Mouse (Mus musculus): ENCODE measurements around the gene Gpatch4. TPM values are rescaled to one million over a fixed set of nuclear protein-coding genes. Genes with fewer than 3 reads are reported as not detected.

Gpatch4 gene
- 8.0 and 9.3 TPM in 2 replicates for polyA plus RNA-seq (2012; rRNA removed)

DNA sequence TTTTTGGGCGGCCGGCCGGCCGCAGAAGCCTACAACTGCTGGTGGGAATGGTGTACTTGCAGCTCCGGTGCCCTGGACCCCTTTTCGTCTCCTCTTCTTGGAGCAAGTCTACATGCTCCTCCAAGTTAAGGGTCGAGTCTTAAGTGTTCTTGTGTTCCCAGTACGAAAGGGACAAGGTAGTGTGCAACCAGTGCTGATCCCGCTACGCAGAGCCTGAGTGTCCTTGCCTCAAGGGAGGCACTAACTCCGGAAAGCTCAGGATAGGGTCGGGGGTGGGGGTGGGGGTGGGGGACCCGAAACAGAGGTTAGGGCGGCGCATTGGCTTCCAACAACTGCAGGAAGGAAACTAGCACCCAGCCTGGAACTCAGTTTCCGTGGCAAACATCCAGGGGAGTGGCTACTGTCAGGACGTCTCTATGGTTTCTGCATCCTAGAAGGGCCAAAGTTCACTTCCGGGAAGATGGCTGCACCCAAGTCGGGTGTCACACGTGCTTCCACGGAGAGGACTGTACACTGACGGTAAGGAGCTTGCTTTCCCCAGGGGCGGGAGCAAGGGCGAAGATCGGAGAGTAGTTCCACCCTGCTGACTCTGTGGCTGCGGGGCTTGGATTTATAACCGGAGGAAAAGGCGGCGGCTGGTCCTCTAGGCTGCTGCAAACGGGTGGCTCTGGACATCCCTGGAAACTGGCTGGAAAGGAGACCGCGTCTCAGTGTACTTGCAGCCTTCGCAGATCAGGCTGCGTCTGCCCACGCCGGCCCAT lies at the start of gene Gpatch4:
TSS of gene Gpatch4 (plus strand) at position 448 of the 761 bp plus-strand sequence.
- DNase-seq (ENCODE audit: low read depth, low spot score): peak; percentile 95
- WGBS: 9% methylated on average over 36 of the region's 36 CpGs

DNA sequence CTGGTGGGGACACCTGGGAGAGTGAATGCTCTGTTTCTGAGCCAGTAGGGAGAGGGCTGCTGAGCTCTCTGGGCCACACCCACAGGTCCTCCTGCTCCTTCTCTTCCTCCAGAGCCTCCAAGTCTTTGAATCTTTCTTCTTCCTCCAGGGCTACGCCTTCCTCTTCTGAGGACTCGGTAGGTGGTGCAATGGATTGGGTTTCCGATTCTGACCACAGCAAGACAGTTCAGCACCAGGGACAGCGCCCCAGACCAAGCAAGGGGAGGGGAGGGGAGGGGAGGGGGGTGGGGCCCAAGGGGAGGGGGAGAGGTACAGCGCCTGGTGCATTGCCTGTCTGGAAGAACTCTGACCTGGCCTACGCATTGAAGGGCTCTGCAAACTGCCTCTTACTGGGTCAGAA lies 49.5 kb upstream of the Gpatch4 start:
- DNase-seq (ENCODE audit: low read depth, low spot score): no peak
- 11% methylated on average over 5 of the region's 6 CpGs for whole genome bisulfite sequencing

DNA sequence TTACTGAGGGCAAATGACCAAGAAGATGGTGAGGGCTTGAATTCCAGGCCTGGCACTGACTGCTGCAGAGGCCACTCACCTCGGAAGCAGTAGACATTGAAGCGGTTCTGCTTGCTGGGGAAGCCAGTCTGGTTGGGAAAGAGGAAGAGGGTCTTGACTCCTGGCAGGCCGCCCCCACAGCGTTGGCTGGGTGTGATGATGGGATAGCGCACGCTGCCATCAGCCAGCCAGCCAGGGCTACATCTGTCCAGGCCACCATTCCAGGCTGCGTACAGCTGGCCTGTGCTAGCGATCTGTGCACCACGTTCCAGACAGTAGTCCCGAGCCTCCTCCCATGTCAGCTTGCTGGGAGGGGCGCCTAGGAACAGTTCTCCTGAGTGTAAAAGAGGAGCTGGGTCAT lies 47.6 kb upstream of the Gpatch4 start:
- DNase-seq (ENCODE audit: low read depth, low spot score): no peak
- WGBS: 34% methylated on average over 11 of the region's 11 CpGs

DNA sequence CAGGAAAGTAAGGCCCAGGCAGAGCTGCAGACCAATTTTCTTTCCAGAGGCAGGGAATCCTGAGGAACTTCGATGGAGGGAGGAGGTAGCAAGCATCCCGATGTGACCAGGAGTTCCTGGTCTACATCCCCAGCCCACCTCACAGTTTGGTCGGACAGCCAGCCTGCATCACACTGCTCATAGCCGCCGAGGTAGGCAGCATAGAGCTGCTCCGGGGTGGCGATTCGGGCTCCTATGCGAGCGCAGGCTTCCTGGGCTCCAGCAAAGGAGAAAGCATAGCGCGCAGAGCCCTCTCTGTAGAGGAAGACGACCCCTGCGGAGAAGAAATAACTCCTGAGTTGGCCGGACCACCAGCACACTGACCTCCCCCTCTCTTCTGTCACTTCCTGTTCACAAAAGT lies 46.5 kb upstream of the Gpatch4 start:
- no peak for DNase-seq (ENCODE audit: low read depth, low spot score)
- 8% methylated on average over 15 of the region's 15 CpGs for WGBS

DNA sequence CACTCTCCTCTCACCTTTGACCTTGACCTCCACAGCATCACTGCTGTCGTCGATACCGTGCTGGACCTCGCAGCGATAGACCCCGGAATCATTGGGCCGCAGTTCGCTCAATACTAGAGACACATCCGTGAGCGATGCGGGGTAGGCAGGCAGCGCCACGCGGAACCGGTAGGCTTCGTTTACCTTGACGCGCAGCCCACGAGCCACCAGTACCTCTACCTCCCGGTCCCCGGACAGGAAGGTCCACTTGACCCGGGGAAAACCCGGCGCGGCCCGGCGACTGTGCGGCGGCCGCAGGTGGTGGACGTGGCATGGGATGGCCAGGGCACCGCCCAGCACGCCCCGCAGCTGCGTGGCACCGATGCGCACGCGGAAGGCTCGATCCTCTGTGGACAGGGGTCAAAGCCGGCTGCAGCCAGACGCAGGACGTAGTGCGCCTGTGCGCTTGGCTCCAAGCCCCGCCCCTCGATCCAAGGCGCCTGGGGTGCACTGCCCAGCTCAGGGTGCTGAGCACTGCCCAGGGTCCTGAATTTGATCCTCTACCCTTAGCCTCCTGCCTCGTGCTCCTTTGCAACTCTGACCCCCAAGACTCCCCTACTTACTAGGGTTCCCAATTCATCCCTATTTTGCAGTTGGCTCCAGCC lies 45.8 kb upstream of the Gpatch4 start:
- no peak for DNase-seq (ENCODE audit: low read depth, low spot score)
- WGBS: 2% methylated on average over 49 of the region's 49 CpGs

DNA sequence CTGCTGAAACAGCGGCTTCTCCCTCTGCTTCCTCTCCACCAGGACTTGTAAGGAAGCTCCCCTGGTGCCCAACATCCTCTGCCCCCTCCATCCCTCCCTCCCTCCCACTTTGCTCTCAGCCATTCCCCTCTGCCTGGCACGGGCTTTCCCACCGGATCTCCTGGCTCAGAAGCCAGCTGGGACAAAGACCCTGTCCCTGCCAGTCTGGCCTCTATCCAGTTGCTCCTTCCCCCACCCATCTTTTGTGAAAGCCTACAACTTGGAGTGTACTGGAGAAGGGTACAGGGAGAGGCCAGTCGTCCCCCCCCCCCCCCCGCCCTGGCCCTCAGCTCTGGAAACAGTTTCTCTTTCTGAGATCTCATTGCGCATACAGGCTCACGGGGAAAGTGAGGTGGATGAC lies 44.2 kb upstream of the Gpatch4 start:
- DNase-seq (ENCODE audit: low read depth, low spot score): no peak
- 11% methylated on average over 7 of the region's 7 CpGs for WGBS

DNA sequence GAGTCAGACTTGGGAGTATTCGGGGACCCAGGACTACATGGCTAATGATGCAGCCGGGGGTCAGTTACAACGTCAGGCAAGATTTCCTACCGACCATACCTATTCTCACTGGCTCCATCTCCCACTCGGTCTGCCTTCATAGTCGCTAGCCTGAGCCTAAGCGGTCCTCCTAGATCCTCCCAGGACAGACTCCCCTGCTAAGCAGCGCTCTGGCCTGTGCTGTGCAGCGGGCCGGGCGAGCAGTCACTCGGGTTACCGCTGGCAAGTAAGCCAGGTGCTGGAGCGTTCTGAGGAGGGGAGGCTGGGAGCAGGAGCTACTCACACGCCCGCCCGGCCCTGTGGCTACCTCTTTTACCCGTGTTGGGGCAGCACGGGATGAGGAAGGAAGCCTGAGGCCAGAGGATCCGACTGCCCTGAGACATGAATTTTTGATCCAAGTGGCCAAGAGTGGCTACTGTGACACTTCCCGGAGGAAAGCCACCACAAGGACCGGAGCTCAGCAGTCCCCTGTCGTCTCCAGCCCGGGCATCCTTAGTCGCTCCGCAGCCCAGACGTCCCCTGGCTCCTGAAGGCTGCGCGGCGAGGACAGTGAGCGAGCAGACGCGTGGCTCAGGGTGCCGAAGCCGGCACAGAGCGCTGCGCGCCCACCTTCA lies 43.5 kb upstream of the Gpatch4 start:
- no peak for DNase-seq (ENCODE audit: low read depth, low spot score)
- 4% methylated on average over 38 of the region's 38 CpGs for WGBS

DNA sequence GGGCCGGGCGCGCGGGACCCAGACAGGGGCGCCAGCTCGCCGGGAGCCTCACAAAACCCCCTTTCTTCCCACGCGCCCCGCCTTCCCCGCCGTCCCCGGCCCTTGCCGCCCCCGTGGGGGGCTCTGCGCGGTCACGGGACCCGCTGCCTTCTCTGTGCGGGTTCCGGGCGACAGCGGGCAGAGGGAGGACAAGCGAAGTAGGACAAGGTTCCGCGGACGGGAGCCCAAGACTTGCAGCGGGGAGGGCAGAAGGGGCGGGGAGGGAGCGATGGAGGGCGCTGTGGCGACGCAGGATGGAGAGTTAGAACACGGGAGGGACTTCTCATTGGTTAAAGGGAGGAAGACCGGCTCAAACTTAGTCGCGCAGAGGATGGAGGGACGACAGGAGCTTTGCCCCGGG lies 42.7 kb upstream of the Gpatch4 start, which contains the start of gene Bcan:
TSS of gene Bcan (minus strand) at position 50 of the 400 bp plus-strand sequence.
- DNase-seq (ENCODE audit: low read depth, low spot score): no peak
- 1% methylated on average over 39 of the region's 39 CpGs for WGBS

DNA sequence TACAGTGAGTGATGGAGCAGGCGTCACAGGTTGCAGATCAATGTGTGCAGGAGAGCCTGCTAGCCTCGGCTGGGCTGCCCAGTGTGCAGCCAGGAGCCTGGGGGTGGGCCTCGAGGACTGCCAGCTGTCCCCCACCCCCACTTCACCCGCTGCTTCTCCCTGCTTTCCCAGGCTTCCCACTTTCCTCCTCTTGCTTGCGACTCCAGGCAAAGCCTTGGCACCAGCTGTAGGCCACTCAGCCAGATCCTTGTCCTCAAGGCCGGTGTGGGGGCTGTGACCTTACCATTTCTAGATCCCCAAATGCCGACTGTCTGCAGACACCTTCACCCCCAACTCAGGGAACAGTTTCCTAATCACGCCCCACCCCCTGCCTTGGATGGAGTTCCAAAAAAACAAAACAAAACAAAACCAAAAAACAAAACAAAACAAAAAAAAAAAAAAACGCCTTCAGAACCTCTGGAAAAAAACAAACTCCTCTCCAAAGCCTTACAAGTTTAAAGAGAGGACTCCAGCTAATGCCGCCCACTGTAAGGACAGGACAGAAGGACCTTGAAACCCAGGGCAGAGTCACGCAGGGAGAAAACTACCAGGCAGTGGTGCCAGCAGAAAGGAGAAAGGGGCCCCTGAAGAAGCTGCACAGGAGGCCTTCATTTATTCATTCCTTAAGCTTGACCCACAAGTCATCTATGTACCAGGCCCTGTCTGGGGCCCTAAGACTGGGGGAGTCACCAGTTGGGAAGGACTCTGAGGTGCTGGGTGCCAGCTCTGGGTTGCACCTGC lies 41.9 kb upstream of the Gpatch4 start:
- DNase-seq (ENCODE audit: low read depth, low spot score): no peak
- 17% methylated on average over 11 of the region's 11 CpGs for WGBS

DNA sequence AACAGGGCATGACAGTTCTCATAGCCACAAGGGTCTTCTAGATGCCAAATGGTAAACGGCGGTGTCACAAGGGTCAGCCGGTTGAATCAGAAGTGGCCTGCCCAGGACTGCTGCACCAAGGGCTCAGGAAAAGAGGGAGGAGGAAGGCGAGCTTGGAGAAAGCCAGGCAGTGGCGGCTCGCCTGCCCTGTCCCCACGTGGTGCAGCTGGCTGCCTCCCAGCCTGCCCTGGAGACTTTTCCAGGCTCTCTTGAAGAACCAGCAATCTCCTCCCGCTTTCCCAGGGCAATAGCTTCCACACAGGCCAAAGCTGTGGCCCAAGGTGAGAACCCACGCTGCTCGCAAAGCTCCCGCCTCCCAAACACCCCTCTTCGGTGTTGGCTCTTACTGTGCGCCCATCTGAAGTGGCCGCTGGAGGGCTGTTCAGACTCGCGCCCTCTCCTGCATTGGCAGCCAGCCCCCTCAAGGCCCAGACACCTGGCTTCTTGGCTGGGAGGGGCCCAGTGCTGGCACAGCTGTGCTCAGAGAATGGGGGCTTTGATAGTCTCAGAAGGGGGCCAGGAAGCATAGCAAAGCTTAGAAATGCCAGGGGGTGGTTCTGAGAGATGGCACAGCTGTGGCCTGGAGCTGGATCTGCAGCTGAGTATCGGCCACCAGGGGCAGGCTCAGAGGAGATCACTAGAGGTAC lies 40.5 kb upstream of the Gpatch4 start:
- WGBS: 7% methylated on average over 17 of the region's 17 CpGs
- DNase-seq (ENCODE audit: low read depth, low spot score): no peak

DNA sequence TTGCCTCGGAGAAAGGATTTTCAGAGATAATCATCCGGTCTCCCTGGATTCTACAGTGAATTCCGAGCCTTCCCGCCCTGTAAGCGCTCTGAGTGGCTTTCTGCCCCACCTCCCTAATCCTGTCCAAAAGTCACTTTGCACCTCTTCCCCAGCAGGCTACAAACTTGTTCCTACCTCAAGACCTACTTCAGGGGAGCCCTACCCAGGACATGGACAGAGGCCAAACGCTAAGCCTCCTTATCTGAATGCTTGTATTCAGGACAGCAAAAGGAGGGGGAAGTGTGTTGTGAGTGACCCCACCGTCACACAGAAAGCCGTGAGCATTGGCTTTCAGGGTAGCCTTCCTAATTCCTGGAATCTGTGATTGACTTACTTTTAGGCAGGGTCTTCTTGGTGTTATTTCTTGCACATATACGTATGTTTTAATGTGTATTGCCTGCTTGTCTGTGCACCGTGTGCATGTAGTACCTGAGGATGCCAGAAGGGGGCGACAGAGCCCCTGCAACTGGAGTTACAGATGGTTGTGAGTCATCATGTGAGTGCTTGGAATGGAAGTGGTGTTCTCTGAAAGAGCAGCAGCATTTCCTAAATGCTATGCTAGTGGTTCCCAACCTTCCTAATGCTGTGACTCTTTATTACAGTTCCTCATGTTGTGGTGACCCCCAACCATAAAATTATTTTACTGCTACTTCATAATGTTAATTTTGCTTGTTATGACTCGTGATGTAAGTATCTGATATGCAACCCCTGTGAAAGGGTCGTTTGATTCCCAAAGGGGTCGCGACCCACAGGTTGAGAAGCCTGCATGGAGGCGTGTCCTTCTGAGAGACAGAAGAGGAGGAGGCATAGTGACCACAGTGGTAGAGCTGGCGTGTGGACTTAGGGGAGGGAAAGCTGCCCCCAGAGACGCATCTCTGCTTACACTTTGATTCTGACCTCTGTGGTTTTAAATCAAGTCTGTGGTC lies 36.8 kb upstream of the Gpatch4 start:
- WGBS: 76% methylated on average over 18 of the region's 18 CpGs
- no peak for DNase-seq (ENCODE audit: low read depth, low spot score)

DNA sequence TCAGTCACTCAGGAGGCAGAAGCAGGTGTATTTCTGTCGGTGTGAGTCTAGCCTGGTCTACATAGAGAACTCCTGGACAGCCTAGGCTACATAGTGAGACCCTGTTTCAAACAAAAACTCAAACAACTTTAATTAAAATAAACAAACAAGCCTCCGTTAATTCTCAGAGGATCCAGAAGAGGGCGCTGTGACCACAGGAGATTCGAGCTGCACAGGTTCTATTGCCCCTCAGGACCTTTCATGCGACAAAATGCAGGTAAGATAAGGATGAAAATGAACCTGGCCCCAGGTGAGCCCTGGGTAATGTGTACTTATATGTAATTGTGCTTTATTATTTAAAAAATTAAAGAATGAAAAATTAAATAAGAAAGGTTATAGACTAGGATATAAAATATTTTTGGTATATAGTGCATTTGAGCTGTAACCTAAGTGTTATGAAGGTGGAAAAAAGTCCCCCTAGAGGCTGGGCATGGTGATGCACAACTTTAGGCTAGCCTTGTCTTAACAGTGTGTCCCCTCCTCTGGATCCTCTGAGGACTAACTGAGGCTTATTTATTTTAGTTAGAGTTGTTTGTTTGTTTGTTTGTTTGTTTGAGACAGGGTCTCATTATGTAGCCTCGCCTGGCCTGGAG lies 32.2 kb upstream of the Gpatch4 start:
- no peak for DNase-seq (ENCODE audit: low read depth, low spot score)
- 6% methylated on average over 6 of the region's 6 CpGs for whole genome bisulfite sequencing

DNA sequence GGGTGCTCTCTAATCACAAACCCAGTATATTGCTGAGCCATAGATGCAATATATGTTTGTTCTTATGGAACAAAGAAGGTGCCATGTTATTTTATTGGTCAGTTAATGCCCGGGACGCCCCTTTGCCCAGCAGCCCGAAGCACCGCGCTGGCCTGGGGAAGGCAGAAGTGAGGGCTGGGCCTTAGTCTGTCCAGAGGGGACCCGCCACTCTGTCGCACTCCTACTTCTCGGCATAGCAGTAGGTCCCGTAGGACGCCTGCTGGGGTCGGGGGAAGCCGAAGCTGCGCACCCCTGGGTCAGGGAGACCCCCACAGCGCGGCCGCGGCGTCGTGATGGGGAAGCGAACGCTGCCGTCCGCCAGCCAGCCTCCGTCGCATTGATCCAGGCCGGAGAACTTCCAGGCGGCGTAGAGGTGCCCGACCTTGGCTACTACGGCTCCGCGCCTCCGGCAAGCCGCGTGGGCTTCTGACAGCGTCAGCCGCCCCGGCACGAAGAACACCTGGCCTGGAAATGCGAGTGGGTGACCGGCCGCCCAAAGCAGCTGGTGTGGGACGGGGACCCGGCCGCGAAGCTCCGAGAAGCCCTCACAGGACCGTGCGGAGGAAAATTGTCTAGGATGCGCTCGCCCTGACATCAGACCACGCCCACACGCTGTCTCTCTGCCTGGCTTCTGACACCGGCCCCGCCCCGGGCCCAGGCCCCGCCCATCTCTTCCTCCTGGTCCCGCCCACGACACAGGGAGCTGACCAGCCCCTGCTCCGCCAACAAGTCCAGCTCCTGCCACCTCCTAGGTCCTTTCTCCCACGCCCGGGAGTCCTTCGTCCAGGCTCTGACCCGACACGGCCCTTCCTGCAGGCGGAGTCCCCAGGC lies 20.4 kb upstream of the Gpatch4 start:
- peak; percentile 66 for DNase-seq (ENCODE audit: low read depth, low spot score)
- WGBS: 2% methylated on average over 66 of the region's 66 CpGs

DNA sequence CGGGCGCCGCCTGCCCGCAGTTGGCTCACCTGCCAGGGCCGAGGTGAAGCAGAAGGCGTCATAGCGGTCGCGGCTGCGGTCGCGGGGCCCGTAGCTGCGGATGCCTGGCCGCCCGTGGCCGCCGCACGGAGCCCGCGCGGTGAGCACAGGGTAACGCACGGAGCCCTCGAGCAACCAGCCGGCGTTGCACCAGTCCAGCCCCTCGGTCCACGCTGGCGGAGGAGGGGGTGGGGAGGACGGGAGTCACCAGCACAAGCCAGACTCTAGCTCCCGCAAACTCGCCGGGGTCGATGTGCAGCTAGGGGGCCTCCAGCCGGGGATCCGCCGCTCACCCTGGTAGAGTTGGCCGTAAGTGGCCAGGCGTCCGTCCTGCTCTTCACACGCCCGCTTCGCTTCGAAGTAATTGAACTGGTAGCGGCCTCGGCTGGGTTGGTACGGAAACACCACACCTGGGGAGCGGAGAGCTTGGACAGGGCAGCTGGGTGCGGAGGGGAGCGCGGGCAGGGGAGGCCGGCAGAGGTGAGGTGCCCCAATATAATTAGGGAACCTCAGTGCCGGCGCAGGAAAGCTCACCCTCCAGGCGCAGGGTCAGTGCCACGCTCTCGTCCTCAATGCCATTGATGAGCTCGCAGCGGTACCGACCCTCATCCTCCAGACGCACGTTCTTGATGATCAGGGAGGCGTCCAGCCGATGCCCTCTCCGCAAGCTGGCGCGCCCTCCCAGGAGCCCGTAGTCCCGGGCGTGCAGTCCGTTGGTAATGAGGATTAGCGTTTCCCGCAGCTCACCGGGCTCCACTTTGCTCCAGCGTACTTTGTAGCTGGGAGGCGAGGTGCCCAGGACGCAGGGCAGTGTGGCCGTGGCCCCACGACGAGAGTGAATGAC lies 19.5 kb upstream of the Gpatch4 start:
- 1% methylated on average over 81 of the region's 81 CpGs for WGBS
- no peak for DNase-seq (ENCODE audit: low read depth, low spot score)

DNA sequence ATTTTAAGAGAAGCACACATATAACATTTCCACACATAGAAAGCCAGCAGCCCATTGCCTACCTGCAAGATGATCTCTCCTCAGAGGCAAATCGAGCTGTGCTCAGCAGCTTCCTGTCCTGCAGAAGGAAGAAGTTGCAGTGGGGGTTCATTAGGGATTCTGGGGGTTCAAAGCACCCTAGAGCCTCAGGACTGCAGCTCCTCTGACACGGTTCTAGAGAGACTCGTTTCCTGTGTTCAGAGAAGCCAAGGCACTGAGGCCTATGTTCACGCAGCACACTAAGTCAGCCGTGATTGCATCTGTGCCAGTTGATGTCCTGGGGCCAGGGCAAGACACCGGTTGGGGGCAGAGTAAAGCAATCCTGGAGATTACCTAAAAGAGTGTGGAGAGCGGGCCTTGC lies 16.1 kb upstream of the Gpatch4 start:
- 58% methylated on average over 7 of the region's 7 CpGs for WGBS

More for the DNA sequence above, 16.1 kb upstream of the Gpatch4 start:
- no peak for DNase-seq (ENCODE audit: low read depth, low spot score)
